Mouse (Mus musculus): Measurements from ENCODE around the gene Eqtn.

Eqtn gene

GRCm38 (mm10) chr4:94928743-94929142, at the start of gene Eqtn:
Eqtn (minus strand) TSS chr4:94928843.
- DNase-seq: no peak

DNA sequence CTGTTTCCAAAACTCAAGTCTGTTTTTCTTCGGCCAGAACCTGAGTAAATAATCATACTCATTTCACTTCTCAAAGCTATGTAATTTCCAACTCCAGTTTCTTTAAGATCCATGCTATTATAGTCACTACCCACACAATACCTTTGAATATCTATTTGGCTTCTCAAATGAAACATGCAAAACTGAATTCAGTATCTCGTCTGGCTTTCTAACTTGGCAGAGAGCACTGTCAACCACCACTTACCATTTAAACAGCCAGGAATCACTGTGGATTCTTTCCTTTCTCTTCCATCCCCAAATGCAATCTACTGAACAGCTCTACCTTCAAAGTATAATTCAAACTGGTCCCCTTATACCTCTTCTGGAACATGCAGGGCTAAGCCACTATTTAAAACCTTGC, 44.7 kb upstream of the Eqtn start:
- no peak for DNase-seq

DNA sequence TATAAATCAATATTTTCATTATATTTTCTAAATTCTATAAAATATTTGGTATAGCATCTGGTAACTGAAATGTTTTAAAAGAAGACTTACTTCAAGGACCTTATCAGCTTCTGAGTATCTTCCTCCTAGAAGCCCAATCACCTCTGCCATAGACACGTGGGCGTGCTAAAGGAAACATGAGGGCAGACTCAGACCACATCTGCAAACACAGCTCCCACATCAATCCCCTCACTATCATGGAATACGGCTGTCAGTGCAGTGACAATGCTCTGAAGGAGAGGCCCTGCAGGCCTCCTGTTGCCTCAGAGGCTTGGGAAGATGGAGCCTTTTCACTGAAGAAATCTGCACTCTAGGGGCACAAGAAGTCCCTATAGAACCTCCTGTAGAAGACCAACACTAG, 24.1 kb upstream of the Eqtn start:
- no peak for DNase-seq

- DNase-seq: no peak
Measured at GRCm38 (mm10) chr4:94941221-94941855, 12.7 kb upstream of the Eqtn start.

- no peak for DNase-seq
Measured at GRCm38 (mm10) chr4:94901780-94902179, 26.9 kb downstream of the Eqtn start.

GRCm38 (mm10) chr4:94900744-94901143, 27.9 kb downstream of the Eqtn start:
- DNase-seq: no peak

Data from right cerebral cortex, postnatal 25 days (tissue).